Mouse (Mus musculus) heart, adult 8-10 months (tissue): ENCODE results near the gene Txn1. TPM values are rescaled to one million over a fixed set of nuclear protein-coding genes. Genes with fewer than 3 reads are reported as not detected.

Source experiments
- DNase-seq: peaks from one replicate; pipeline ENCODE4 v3.0.0; 2022; ENCODE audit warnings: low spot score
- total RNA-seq, 4 experiments: library from RNA; stranded (reverse); gene quantifications; 2 replicates each; pipeline ENCODE4 v1.2.4; 2022

Txn1 gene
- total RNA-seq, 4 experiments from 2014 or later, result 104 to 107 (median 106) TPM

GRCm38 (mm10) chr4:57942892-57943291, 13.3 kb downstream of the Txn1 start:
- no peak for DNase-seq

GRCm38 (mm10) chr4:57940631-57941030, 15.6 kb downstream of the Txn1 start:
- no peak for DNase-seq

DNA sequence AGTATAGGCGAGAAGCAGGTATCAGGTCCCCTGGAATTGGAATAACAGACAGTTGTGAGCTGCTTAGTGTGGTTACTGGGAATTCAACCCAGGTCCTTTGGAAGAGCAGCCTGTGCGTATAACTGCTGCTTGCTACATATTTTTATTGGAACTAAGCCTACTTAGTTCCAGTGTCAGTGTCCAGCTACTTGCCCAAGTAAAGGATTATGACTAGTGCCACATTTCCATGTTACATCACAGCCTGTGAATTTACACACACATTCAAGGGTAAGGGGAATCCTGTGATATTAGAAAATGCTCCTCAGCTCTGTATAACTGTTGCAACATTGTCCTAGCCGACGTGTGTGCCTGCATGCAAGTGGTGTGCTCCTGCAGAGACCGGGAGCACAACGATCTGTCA, 18.9 kb downstream of the Txn1 start:
- no peak for DNase-seq

- DNase-seq, result no peak
These were observed 22.0 kb downstream of the Txn1 start for GRCm38 (mm10) chr4:57934181-57934580.

- DNase-seq, result peak; percentile 9
These were observed 25.5 kb downstream of the Txn1 start for GRCm38 (mm10) chr4:57930559-57931170.

GRCm38 (mm10) chr4:57927464-57928205, 28.6 kb downstream of the Txn1 start:
- DNase-seq, result peak; percentile 33

GRCm38 (mm10) chr4:57924556-57925071, 31.6 kb downstream of the Txn1 start:
- DNase-seq, result no peak

- DNase-seq, result no peak
These were observed 34.0 kb downstream of the Txn1 start for GRCm38 (mm10) chr4:57922171-57922570.

GRCm38 (mm10) chr4:57920522-57920921, 35.7 kb downstream of the Txn1 start:
- DNase-seq, result no peak

- DNase-seq, result no peak
These were observed 36.5 kb downstream of the Txn1 start for GRCm38 (mm10) chr4:57919494-57920423.

- DNase-seq, result no peak
These were observed 39.5 kb downstream of the Txn1 start for GRCm38 (mm10) chr4:57916711-57917110.

GRCm38 (mm10) chr4:57916201-57916661, 40.0 kb downstream of the Txn1 start, which contains the start of gene D630039A03Rik:
D630039A03Rik (minus strand) TSS chr4:57916297.
- DNase-seq, result no peak

- peak; percentile 60 for DNase-seq
These were observed 40.8 kb downstream of the Txn1 start for GRCm38 (mm10) chr4:57915216-57915965.

- no peak for DNase-seq
These were observed 41.7 kb downstream of the Txn1 start for GRCm38 (mm10) chr4:57914193-57915190.

- no peak for DNase-seq
These were observed 43.2 kb downstream of the Txn1 start for GRCm38 (mm10) chr4:57913021-57913420.

DNA sequence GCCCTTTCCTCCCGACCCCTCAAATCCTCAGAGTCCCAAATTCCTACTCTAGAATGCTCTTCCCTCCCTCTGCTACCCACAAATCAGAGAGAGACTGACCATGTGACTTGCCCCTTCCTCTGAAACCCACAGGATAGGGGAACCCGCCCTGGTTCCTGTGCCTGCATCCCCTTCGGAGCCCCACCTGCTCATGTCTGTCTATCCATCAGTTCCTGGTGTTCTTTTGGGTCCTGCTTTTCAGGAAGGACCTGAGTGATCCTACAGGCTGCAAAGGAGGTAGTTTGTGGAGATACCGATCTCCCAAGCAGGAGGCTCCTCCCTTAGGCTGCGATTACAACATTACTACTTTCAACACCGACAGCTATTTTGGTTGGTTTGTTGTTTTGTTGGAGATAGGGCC, 47.4 kb downstream of the Txn1 start:
- no peak for DNase-seq

DNA sequence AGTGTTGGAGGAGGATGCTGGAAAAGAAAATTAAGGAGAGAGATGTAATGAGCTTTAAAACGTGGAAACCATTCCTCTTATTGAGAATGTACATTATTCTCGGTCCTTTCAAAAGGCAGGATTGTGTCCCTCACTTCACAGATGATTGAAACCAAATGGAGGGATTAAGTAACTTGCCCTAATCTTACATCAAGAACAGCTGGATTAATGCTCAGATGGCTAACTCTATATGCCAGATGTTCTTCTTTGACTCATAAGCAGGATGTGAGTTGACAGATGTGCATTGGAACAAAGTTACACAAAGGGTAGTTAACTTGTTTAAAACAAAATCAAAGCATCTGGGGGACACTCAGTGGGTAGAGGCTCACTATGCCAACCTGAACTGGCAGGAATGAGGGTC, 49.5 kb downstream of the Txn1 start:
- no peak for DNase-seq

DNA sequence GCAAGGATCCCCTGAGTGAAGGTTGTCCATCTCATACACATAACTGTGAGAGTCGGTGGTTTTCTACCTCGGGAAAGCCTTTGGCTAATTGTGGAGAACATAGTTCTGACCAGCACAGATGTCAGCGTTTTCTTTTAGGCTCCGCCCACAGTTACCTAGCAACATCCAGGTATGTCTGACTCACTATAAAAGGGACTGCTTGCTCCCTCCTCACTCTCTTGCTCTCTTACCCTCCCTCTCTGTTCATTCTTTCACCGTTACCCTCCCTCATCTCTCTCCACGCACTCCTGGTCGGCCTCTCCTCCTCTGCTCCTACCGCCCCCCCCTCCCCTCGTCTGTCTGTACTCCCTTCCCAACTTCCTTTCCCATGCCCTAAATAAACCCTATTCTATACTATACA, 51.6 kb downstream of the Txn1 start:
- DNase-seq, result no peak

DNA sequence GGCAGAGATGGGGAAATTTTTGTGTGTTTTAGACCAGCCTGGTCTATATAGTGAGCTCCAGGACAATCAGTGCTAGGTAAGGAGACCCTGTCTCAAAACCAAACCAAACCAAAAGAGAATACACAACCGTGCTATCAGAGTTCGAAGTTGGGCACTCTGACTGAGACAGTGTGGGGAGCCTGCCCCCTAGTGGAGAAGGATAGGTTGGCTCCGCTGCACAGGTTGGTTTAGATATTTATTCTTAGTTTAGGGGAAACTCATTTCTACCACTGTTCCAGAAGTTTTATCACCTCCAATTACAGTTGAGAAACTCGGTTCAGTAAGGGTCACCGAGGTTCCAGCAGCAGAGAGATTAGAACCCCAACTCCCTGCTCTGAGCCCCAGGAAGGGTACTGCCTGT, 52.0 kb downstream of the Txn1 start:
- DNase-seq, result peak; percentile 68

DNA sequence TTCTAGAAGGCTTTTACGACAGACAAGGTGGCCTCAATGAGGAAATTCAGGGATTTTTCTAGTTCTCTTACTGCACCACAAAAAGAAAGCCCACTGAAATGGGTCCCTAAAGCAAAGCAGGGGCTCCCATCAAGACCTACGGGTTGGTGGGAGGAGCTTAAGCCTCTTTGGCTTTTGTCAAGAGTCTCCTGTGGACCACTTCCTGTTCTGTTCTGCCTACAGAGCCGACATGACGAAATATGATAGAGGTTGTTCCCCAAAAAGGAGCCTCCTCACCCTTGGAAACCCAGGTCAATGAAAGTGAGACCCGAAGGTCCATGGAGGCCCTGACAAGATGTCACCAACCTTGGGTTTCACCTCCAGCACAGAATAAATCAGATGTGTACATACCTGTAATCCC, 53.6 kb downstream of the Txn1 start:
- no peak for DNase-seq
